Mouse (Mus musculus): ENCODE data around the gene Catsperz.

Catsperz gene

GRCm38 (mm10) chr19:6925307-6925573, at the start of gene Catsperz:
Gene Catsperz (minus strand): TSS chr19:6925380.
- DNase-seq (ENCODE audit: low spot score) = no peak

- DNase-seq (ENCODE audit: low spot score) = peak; percentile 78
Observed at GRCm38 (mm10) chr19:6974211-6975205, 49.3 kb upstream of the Catsperz start, which contains the start of gene Ppp1r14b. Gene Ppp1r14b (plus strand): TSS chr19:6974968.

GRCm38 (mm10) chr19:6973581-6974190, 48.5 kb upstream of the Catsperz start:
- DNase-seq (ENCODE audit: low spot score) = no peak

- DNase-seq (ENCODE audit: low spot score) = no peak
Observed at GRCm38 (mm10) chr19:6972247-6972917, 47.2 kb upstream of the Catsperz start.

GRCm38 (mm10) chr19:6971644-6972043, 46.5 kb upstream of the Catsperz start:
- no peak for DNase-seq (ENCODE audit: low spot score)

- peak; percentile 64 for DNase-seq (ENCODE audit: low spot score)
Observed at GRCm38 (mm10) chr19:6970460-6971085, 45.4 kb upstream of the Catsperz start.

- DNase-seq (ENCODE audit: low spot score) = peak; percentile 76
Observed at GRCm38 (mm10) chr19:6969665-6970381, 44.6 kb upstream of the Catsperz start.

- no peak for DNase-seq (ENCODE audit: low spot score)
Observed at GRCm38 (mm10) chr19:6969291-6969664, 44.1 kb upstream of the Catsperz start.

GRCm38 (mm10) chr19:6968491-6969271, 43.5 kb upstream of the Catsperz start:
- no peak for DNase-seq (ENCODE audit: low spot score)

GRCm38 (mm10) chr19:6956461-6956860, 31.3 kb upstream of the Catsperz start:
- DNase-seq (ENCODE audit: low spot score) = peak; percentile 75

- DNase-seq (ENCODE audit: low spot score) = no peak
Observed at GRCm38 (mm10) chr19:6955424-6955823, 30.2 kb upstream of the Catsperz start.

- DNase-seq (ENCODE audit: low spot score) = peak; percentile 47
Observed at GRCm38 (mm10) chr19:6954046-6954445, 28.9 kb upstream of the Catsperz start.

- no peak for DNase-seq (ENCODE audit: low spot score)
Observed at GRCm38 (mm10) chr19:6952712-6953037, 27.5 kb upstream of the Catsperz start.

- peak; percentile 74 for DNase-seq (ENCODE audit: low spot score)
Observed at GRCm38 (mm10) chr19:6951994-6952711, 27.0 kb upstream of the Catsperz start.

GRCm38 (mm10) chr19:6951381-6951968, 26.3 kb upstream of the Catsperz start:
- peak; percentile 92 for DNase-seq (ENCODE audit: low spot score)

GRCm38 (mm10) chr19:6950613-6951153, 25.5 kb upstream of the Catsperz start:
- peak; percentile 25 for DNase-seq (ENCODE audit: low spot score)

GRCm38 (mm10) chr19:6949951-6950350, 24.8 kb upstream of the Catsperz start:
- no peak for DNase-seq (ENCODE audit: low spot score)

GRCm38 (mm10) chr19:6949532-6949931, 24.4 kb upstream of the Catsperz start:
- no peak for DNase-seq (ENCODE audit: low spot score)

GRCm38 (mm10) chr19:6948186-6948585, 23.0 kb upstream of the Catsperz start:
- DNase-seq (ENCODE audit: low spot score) = no peak

GRCm38 (mm10) chr19:6947742-6948141, 22.6 kb upstream of the Catsperz start:
- DNase-seq (ENCODE audit: low spot score) = no peak

Data from MN1 (cell line).